Mouse (Mus musculus) bone marrow macrophage, adult 2 months (primary cell): ENCODE results near the gene Pomc.

ENCODE experiments used
- CTCF ChIP-seq: IDR thresholded peaks from 2 replicates; pipeline ENCODE4 v1.5.1; 2012; ENCODE audit warnings: low read depth, mild to moderate bottlenecking, low read length, moderate library complexity
- POLR2A ChIP-seq: IDR thresholded peaks from 2 replicates; pipeline ENCODE4 v1.6.1; 2012; ENCODE audit warnings: mild to moderate bottlenecking, low read depth, low read length, borderline replicate concordance

DNA sequence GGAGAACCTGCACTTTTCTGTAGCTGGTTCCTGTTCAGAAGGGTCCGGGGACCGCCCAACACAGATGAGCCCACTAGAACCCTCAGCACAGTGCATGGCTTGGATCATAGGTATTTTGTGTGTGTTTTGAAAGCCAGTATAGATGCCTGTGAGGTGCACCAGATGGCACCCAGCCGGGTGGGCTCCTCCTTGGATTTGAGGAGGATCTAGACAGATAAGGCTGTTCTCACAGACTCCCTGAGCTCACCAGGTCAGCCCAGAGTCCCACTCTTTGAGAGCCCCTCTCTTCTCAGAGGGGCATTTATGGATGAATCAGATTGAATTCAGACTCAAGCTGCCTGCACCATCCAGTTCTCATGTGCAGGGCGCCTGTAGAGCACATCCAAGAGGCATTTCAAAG is 47.7 kb upstream of the Pomc start:
- no peak for TF ChIP-seq POLR2A
- TF ChIP-seq CTCF, result no peak
